9 mouse cellular contexts compared by ENCODE assay signal in genomic region chr3:51485347-51485746, GRCm38 (mm10). TPM values are rescaled to one million over a fixed set of nuclear protein-coding genes. Genes with fewer than 3 reads are reported as not detected.
DNase-seq lines count a peak whose midpoint lies in the region; ATAC-seq and TF ChIP-seq lines count a peak whose summit lies in the region.
"Had no signal": no experiment of that assay in that cellular context is flagged by ENCODE, and none has a peak within 500 bp of the region (broad histone marks: within the 10 kb centered on the region; RNA-seq: fewer than 3 reads in every experiment).

No protein-coding gene starts in this region.

- H3K4me2 ChIP-seq in forebrain, embryonic 13.5 days = peak overlapping the region; percentile 83
- peak overlapping the region; percentile 77 for H3K4me2 ChIP-seq in limb, embryonic 13.5 days (replicated peaks)
- peak overlapping the region; percentile 64 for H3K4me2 ChIP-seq in neural tube, embryonic 14.5 days (ENCODE audit: low read depth, low read length)

- TF ChIP-seq CTCF in left cerebral cortex, adult 2 months (IDR thresholded peaks at IDR 0.05) = no peak

- H3K4me3 ChIP-seq in left cerebral cortex, adult 2 months = peak overlapping the region; percentile 94
- peak overlapping the region; percentile 76 for H3K4me3 ChIP-seq in forebrain, embryonic 13.5 days
- H3K4me3 ChIP-seq in limb, embryonic 13.5 days = peak overlapping the region; percentile 81
- H3K4me3 ChIP-seq in neural tube, embryonic 14.5 days (ENCODE audit: low read depth, low read length) = peak overlapping the region; percentile 76; the same call in 1 of the 2 replicates

- peak overlapping the region; percentile 89; the same call in 1 of the 2 replicates for H3K9ac ChIP-seq in forebrain, embryonic 13.5 days
- peak overlapping the region; percentile 92 for H3K9ac ChIP-seq in limb, embryonic 13.5 days
- no peak overlapping the region for H3K9ac ChIP-seq in neural tube, embryonic 14.5 days (replicated peaks; ENCODE audit: low read depth, low read length)

- no peak for DNase-seq in left cerebral cortex, adult 2 months (ENCODE audit: extremely low spot score in 1 of 2, low spot score in 2 of 2)
- DNase-seq in left cerebral cortex, postnatal 14 days (ENCODE audit: low spot score in 2 of 2) = no peak
- no peak for DNase-seq in left cerebral cortex, postnatal 25 days (ENCODE audit: low spot score in 2 of 2)
- DNase-seq in layer of hippocampus, postnatal 10 days (ENCODE audit: low spot score in 2 of 2) = no peak
- no peak for DNase-seq in left cerebral cortex, adult 11 months (ENCODE audit: low spot score)
- DNase-seq: layer of hippocampus, adult 9-11 months had no signal

- intact Hi-C loops in left cerebral cortex, adult 2 months (cut with DNase I) = loop anchor here (10.0 kb wide), 1 partner anchor 169 kb away; no protein-coding TSS in a partner anchor
- intact Hi-C loops in left cerebral cortex, postnatal 14 days (cut with DNase I) = no loop called here
- intact Hi-C loops in left cerebral cortex, postnatal 25 days (cut with DNase I) = loop anchor here (2.0 kb wide), 1 partner anchor 75 kb away; the partner anchor contains the start of gene Setd7

- ATAC-seq in forebrain, embryonic 13.5 days = no peak
- no peak for ATAC-seq in limb, embryonic 13.5 days (ENCODE audit: low FRiP score, low read depth)
- no peak for ATAC-seq in neural tube, embryonic 14.5 days (ENCODE audit: low read depth)

- 81% methylated on average over 4 of the region's 4 CpGs for WGBS in forebrain, embryonic 13.5 days
- 59% methylated on average over 4 of the region's 4 CpGs for WGBS in limb, embryonic 13.5 days
- 77% methylated on average over 4 of the region's 4 CpGs for WGBS in neural tube, embryonic 14.5 days

- H3K27ac ChIP-seq in left cerebral cortex, adult 2 months = no peak overlapping the region; the same call in 1 of the 2 replicates
- no peak overlapping the region for H3K27ac ChIP-seq in forebrain, embryonic 13.5 days
- H3K27ac ChIP-seq in limb, embryonic 13.5 days = no peak overlapping the region
- no peak overlapping the region for H3K27ac ChIP-seq in neural tube, embryonic 14.5 days (ENCODE audit: low read depth, low read length)

- no peaks in the 10 kb centered on the region for H3K36me3 ChIP-seq in forebrain, embryonic 13.5 days (ENCODE audit: poor library complexity, severe bottlenecking)
- H3K36me3 ChIP-seq in limb, embryonic 13.5 days = no peaks in the 10 kb centered on the region
- no peaks in the 10 kb centered on the region for H3K36me3 ChIP-seq in neural tube, embryonic 14.5 days (ENCODE audit: control insufficient read depth, insufficient read depth, low read length)

- no peaks in the 10 kb centered on the region for H3K9me3 ChIP-seq in forebrain, embryonic 13.5 days (replicated peaks)
- no peaks in the 10 kb centered on the region for H3K9me3 ChIP-seq in limb, embryonic 13.5 days
- no peaks in the 10 kb centered on the region for H3K9me3 ChIP-seq in neural tube, embryonic 14.5 days (ENCODE audit: control insufficient read depth, low read length)

- H3K27me3 ChIP-seq in forebrain, embryonic 13.5 days = no peaks in the 10 kb centered on the region
- H3K27me3 ChIP-seq in limb, embryonic 13.5 days = no peaks in the 10 kb centered on the region
- H3K27me3 ChIP-seq in neural tube, embryonic 14.5 days (ENCODE audit: control insufficient read depth, insufficient read depth, low read length) = no peaks in the 10 kb centered on the region

- peaks cover 35% of the 10 kb centered on the region for H3K4me1 ChIP-seq in forebrain, embryonic 13.5 days
- H3K4me1 ChIP-seq in limb, embryonic 13.5 days = peaks cover 30% of the 10 kb centered on the region
- peaks cover 18% of the 10 kb centered on the region; the same call in 1 of the 2 replicates for H3K4me1 ChIP-seq in neural tube, embryonic 14.5 days (ENCODE audit: control insufficient read depth, insufficient read depth, low read length)

RNA-seq across cellular contexts. Expression of gene Rab33b, which starts 1.6 kb away (rescaled TPM):
- 10 to 100 TPM; 19.2 to 20.8 TPM for total RNA-seq in left cerebral cortex, adult 2 months (2021)
- total RNA-seq in left cerebral cortex, postnatal 14 days (2021) = 10 to 100 TPM; 21.1 to 21.7 TPM
- polyA plus RNA-seq in forebrain, embryonic 13.5 days (2015; fragmentation: Nextera tagmentation; extraction: Ambion mirVana) = 19.5 and 20.3 TPM in 2 replicates
- polyA plus RNA-seq in limb, embryonic 13.5 days (2015; fragmentation: Nextera tagmentation; extraction: Ambion mirVana) = 29.1 and 29.5 TPM in 2 replicates
- 24.5 and 31.1 TPM in 2 replicates for polyA plus RNA-seq in neural tube, embryonic 14.5 days (2014; fragmentation: Nextera tagmentation; extraction: Ambion mirVana)
- total RNA-seq in left cerebral cortex, postnatal 25 days (2021) = 10 to 100 TPM; 20.4 to 22.5 TPM
- 10 to 100 TPM; 26.3 to 30.0 TPM for total RNA-seq in layer of hippocampus, postnatal 10 days (2021)
